Mouse (Mus musculus) heart, adult 2 months (tissue): ENCODE measurements around the gene Arl8b. TPM values are rescaled to one million over a fixed set of nuclear protein-coding genes. Genes with fewer than 3 reads are reported as not detected.

Source experiments
- DNase-seq, 2 experiments: peaks; one replicate each; pipeline ENCODE4 v3.0.0; 2021
- H3K27ac ChIP-seq: fragments of 200-600 bp; 2 replicates; pipeline ENCODE4 v1.8.1; 2022
- H3K27me3 ChIP-seq: fragments of 200-500 bp; 2 replicates; pipeline ENCODE4 v1.6.1; 2012; ENCODE audit warnings: mild to moderate bottlenecking, low read length, inconsistent platforms, mixed read lengths; ENCODE audit not compliant: control insufficient read depth, insufficient read depth
- H3K36me3 ChIP-seq: fragments of 200-500 bp; 2 replicates; pipeline ENCODE4 v1.6.1; 2012; ENCODE audit warnings: low read length, inconsistent platforms; ENCODE audit not compliant: control insufficient read depth, insufficient read depth
- H3K4me1 ChIP-seq: fragments of 200-500 bp; 2 replicates; pipeline ENCODE4 v1.6.1; 2011; ENCODE audit warnings: low read length; ENCODE audit not compliant: control insufficient read depth, insufficient read depth
- H3K4me3 ChIP-seq: fragments of 200-600 bp; 2 replicates; pipeline ENCODE4 v1.8.1; 2022
- H3K79me2 ChIP-seq: fragments of 200-500 bp; replicated peaks from 2 replicates; pipeline ENCODE4 v1.6.1; 2012; ENCODE audit warnings: mild to moderate bottlenecking, inconsistent platforms, low read length, moderate library complexity, mixed read lengths; ENCODE audit not compliant: control insufficient read depth, insufficient read depth
- H3K9ac ChIP-seq: fragments of 200-500 bp; 2 replicates; pipeline ENCODE4 v1.6.1; 2012; ENCODE audit warnings: low read depth, mild to moderate bottlenecking, control low read depth, inconsistent platforms, low read length, mixed read lengths
- CTCF ChIP-seq: fragments of 200-600 bp; IDR thresholded peaks from 2 replicates; pipeline ENCODE4 v1.8.1; 2022; ENCODE audit warnings: antibody characterized with exemption, mild to moderate bottlenecking, moderate library complexity
- EP300 ChIP-seq: fragments of 200-500 bp; IDR thresholded peaks from 2 replicates; pipeline ENCODE4 v1.6.1; 2011; ENCODE audit warnings: low read depth, low read length, control low read depth; ENCODE audit not compliant: insufficient read depth
- POLR2A ChIP-seq: fragments of 200-500 bp; IDR thresholded peaks from 2 replicates; pipeline ENCODE4 v1.6.1; 2011; ENCODE audit warnings: mild to moderate bottlenecking, low read depth, low read length, control low read depth; ENCODE audit not compliant: insufficient read depth
- WGBS: fragments of 180-500 bp; shearing (Covaris S2); methylation state at CpG from one replicate; pipeline ENCODE4 v1.1.7; 2018; 5-methylcytosine and 5-hydroxymethylcytosine counted together
- intact Hi-C: fragments of 180-260 bp; cut with DNase I; formaldehyde crosslinking; loops from one replicate; pipeline ENCODE4 v1.15.1; 2025
- polyA plus RNA-seq: library from polyadenylated mRNA; depleted of rRNA; stranded (reverse); fragments of >200 nt; gene quantifications from 2 replicates; pipeline ENCODE4 v1.2.3, GENCODE M21; 2012; rRNA removed
- total RNA-seq, 2 experiments: library from RNA; stranded (reverse); gene quantifications; 2 replicates each; pipeline ENCODE4 v1.2.3; 2021

The Arl8b gene
- total and polyA plus RNA-seq, 3 experiments: 21.5 to 101 (median 93.0) TPM

DNA sequence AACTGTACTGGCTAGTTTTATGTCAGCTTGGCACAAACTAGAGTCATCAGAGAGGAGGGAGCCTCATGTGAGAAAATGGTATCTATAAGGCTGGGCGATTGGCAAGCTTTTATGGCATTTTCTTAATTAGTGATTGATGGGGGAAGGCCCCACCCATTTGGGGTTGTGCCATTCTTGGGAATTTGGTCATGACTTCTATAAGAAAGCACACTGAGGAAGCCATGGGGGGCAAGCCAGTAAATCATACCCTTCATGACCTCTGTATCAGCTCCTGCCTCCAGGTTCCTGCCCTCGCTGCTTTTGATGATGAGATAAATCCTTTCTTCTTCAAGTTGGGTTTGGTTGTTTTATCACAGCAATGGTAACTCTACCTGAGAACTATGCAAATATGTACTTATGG is 87.5 kb downstream of the Arl8b start:
- H3K79me2 ChIP-seq: no peaks in the 10 kb centered on the region
- WGBS: 86% methylated on average over 2 of the region's 2 CpGs
- no peak overlapping the region for H3K4me3 ChIP-seq
- no peak overlapping the region for H3K27ac ChIP-seq
- no peak for DNase-seq
- TF ChIP-seq POLR2A: no peak
- TF ChIP-seq CTCF: no peak
- no peak for TF ChIP-seq EP300
- no peaks in the 10 kb centered on the region for H3K27me3 ChIP-seq
- intact Hi-C loops: loop anchor here (10.0 kb wide), 1 partner anchor 94 kb away; no protein-coding TSS in a partner anchor
- H3K9ac ChIP-seq: no peak overlapping the region
- no peaks in the 10 kb centered on the region for H3K4me1 ChIP-seq
- H3K36me3 ChIP-seq: no peaks in the 10 kb centered on the region

DNA sequence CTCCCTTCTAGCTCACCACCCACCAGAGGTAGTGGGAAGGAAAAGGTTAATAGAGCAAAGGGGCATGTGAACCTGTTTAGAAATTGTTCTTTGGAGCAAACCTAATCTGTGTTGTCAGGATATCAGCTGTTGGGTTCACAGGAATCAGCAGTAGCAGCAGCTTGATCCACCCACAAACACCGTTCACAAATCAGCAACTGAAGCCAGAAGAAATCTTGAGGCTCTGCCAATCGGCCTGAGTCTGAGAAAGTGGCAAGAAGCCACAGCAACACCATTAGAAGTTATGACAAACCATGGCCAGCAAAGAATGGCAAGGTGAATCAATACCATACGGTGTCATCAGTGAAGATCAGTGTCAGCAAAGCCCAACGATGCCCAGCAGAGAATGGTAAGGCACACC is 88.4 kb downstream of the Arl8b start:
- Histone ChIP-seq H3K79me2 (no peaks in the 10 kb centered on the region), H3K4me1 (no peaks in the 10 kb centered on the region; the same call in 1 of the 2 replicates), H3K4me3 (no peak overlapping the region), H3K27me3 (no peaks in the 10 kb centered on the region), H3K9ac (no peak overlapping the region), H3K27ac (no peak overlapping the region), H3K36me3 (no peaks in the 10 kb centered on the region)
- DNase-seq: no peak
- 70% methylated on average over 4 of the region's 4 CpGs for WGBS
- intact Hi-C loops: loop anchor here (10.0 kb wide), 1 partner anchor 94 kb away; no protein-coding TSS in a partner anchor
- TF ChIP-seq CTCF (no peak), EP300 (no peak), POLR2A (no peak)

Other genes starting within 250 kb of the Arl8b start
- 10 to 100 TPM; 31.1 to 64.6 TPM for gene Bhlhe40, start 122.5 kb upstream of the Arl8b start, total RNA-seq
- gene Bhlhe40, start 122.5 kb upstream of the Arl8b start, polyA plus RNA-seq: 21.2 and 27.9 TPM in 2 replicates
- 10 to 100 TPM; 10.1 to 13.8 TPM for gene Edem1, start 45.5 kb downstream of the Arl8b start, total RNA-seq
- gene Edem1, start 45.5 kb downstream of the Arl8b start, polyA plus RNA-seq: 6.0 and 7.4 TPM in 2 replicates